Mouse (Mus musculus): ENCODE measurements around the gene Ppp1r13b. TPM values are rescaled to one million over a fixed set of nuclear protein-coding genes. Genes with fewer than 3 reads are reported as not detected.

Gene Ppp1r13b
- polyA plus RNA-seq, 1 experiment = 9.4 TPM

DNA sequence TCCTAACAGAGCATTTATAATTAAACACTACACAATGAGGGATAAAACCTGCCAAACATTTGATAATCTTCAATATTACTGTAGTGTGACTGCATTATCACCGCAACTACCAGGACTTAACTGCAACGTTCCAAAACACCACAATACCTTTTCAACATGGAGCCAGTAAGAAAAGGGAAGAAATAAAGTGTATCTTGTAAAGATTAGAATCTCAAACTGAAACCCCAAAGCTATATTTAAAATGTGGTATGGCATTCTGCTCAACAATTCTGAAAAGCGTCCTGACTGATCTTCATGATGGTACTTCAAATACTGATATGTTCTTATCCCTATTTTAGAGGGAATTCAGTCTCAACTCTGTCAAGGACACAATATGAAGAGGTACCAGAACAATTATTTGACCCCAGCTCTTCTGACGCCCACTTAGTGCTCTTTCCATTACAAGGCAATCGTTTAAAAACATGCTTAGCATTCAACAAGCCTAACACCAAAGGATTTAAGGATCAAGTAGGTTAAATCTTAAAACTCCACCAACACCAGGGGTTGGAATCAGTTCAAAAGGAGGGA is 1.5 kb downstream of the Ppp1r13b start:
- Histone ChIP-seq H3K27ac (ENCODE audit: insufficient read depth, low read length) (no peak overlapping the region), H3K4me3 (ENCODE audit: insufficient read depth, low read length) (no peak overlapping the region)
- TF ChIP-seq POLR2A (IDR thresholded peaks at IDR 0.05; ENCODE audit: low read depth, low read length) (no peak), CTCF (IDR thresholded peaks at IDR 0.05; ENCODE audit: borderline replicate concordance, insufficient read depth, low read length) (no peak)

DNA sequence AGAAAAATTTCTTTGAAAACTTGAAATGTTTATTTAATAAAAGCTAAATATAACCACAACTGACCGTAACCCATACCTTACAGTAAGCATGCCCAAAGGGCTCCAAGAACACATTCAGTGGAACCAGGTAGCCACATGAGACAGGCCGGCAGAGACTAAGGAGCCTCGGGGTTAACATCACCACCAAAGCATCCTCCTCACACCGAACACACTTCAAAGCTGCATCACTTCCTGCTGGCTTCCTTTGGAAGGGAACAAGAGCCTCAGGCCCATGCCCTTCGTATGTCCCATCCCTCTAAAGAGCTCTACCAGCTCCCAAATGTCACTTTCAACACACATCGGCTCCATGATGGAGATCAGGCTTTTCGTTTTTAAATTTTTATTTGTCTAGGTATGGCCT is 5.4 kb downstream of the Ppp1r13b start:
- Histone ChIP-seq H3K4me3 (ENCODE audit: insufficient read depth, low read length) (no peak overlapping the region), H3K27ac (ENCODE audit: insufficient read depth, low read length) (no peak overlapping the region), H3K4me1 (ENCODE audit: control insufficient read depth, insufficient read depth, low read length) (no peaks in the 10 kb centered on the region)
- no peak for TF ChIP-seq CTCF (IDR thresholded peaks at IDR 0.05; ENCODE audit: borderline replicate concordance, insufficient read depth, low read length)

More for the DNA sequence above, 1.5 kb downstream of the Ppp1r13b start:
- H3K4me1 ChIP-seq (ENCODE audit: control insufficient read depth, insufficient read depth, low read length) = no peaks in the 10 kb centered on the region

DNA sequence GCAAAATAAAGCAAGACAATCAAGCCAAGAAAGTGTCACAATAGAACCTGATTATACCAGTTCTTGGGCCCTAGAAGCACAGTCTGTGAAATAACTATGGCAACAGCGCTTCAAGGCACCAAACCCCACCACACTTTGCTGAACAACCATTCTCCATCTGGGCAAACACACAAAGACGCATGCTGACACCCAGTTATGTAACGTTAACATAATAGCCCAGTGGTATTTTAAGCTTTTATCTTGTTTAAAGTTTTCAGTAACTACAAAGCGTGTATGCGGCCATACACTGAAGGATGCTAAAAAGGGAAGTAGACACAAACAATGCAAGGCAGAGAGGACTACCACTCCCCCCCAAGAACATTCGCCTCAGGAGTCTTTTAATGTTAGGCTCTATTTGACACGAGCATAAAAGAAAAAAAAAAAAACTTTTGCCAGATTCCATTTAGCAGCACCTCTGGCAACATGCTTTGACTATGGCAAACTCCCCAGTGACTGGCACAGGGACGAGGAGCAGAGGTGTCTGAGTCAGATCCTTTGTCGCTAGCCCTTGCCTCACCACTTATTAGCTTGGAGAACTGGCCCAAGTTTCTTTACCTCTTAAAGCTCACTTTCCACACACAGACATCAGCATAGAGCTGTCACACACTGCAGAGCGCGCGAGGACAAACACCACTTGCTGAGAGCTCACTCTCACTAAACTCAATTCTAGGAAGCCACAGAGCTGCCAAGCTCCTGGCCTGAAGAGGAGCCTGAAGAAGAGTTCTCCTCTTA is 6.6 kb downstream of the Ppp1r13b start:
- H3K4me3 ChIP-seq (ENCODE audit: insufficient read depth, low read length) = no peak overlapping the region
- no peaks in the 10 kb centered on the region for H3K4me1 ChIP-seq (ENCODE audit: control insufficient read depth, insufficient read depth, low read length)
- no peak overlapping the region for H3K27ac ChIP-seq (ENCODE audit: insufficient read depth, low read length)
- TF ChIP-seq CTCF (IDR thresholded peaks at IDR 0.05; ENCODE audit: borderline replicate concordance, insufficient read depth, low read length) (no peak), POLR2A (IDR thresholded peaks at IDR 0.05; ENCODE audit: low read depth, low read length) (no peak)

DNA sequence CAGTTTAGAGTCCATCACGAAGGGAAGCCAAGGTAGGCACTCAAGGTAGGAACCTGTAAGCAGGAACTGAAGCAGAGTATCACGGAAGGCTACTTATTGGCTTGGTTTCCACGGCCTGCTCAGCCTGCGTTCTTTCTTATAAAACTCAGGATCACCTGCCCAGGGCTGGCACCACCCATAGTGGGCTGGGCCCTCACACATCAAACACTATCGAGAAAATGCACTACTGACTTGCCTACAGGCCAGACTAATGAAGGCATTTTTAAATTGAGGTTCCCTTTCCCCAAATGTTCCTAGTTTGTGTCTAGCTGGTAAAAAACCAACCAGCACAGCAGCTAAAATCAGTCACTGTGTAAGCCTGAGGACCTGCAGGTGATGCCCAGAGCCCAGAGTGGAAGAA is 8.3 kb downstream of the Ppp1r13b start:
- no peak overlapping the region for H3K27ac ChIP-seq (ENCODE audit: insufficient read depth, low read length)
- TF ChIP-seq POLR2A (IDR thresholded peaks at IDR 0.05; ENCODE audit: low read depth, low read length) (no peak), CTCF (IDR thresholded peaks at IDR 0.05; ENCODE audit: borderline replicate concordance, insufficient read depth, low read length) (no peak)
- H3K4me3 ChIP-seq (ENCODE audit: insufficient read depth, low read length) = no peak overlapping the region
- H3K4me1 ChIP-seq (ENCODE audit: control insufficient read depth, insufficient read depth, low read length) = no peaks in the 10 kb centered on the region

DNA sequence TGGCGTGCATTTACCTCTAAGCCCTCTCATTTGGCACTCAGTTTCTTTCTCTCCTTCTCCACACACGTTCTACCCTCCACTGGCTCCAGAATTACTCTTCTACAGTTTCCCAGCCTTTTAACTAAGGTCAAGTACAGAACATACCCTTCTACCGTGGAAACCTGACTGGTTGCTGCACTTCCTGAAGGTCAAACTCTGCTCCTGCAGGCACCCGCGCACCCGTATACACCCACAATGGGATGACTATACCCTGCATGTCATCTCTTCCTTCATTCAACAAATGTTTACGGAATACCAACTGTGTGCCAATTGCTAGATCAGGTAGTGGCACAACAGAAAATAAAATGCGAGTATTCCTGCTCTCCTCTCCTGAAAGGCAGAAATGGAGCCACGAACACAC is 9.2 kb downstream of the Ppp1r13b start:
- H3K4me1 ChIP-seq (ENCODE audit: control insufficient read depth, insufficient read depth, low read length) = no peaks in the 10 kb centered on the region
- H3K4me3 ChIP-seq (ENCODE audit: insufficient read depth, low read length) = no peak overlapping the region
- TF ChIP-seq POLR2A (IDR thresholded peaks at IDR 0.05; ENCODE audit: low read depth, low read length) (no peak), CTCF (IDR thresholded peaks at IDR 0.05; ENCODE audit: borderline replicate concordance, insufficient read depth, low read length) (no peak)
- no peak overlapping the region for H3K27ac ChIP-seq (ENCODE audit: insufficient read depth, low read length)

DNA sequence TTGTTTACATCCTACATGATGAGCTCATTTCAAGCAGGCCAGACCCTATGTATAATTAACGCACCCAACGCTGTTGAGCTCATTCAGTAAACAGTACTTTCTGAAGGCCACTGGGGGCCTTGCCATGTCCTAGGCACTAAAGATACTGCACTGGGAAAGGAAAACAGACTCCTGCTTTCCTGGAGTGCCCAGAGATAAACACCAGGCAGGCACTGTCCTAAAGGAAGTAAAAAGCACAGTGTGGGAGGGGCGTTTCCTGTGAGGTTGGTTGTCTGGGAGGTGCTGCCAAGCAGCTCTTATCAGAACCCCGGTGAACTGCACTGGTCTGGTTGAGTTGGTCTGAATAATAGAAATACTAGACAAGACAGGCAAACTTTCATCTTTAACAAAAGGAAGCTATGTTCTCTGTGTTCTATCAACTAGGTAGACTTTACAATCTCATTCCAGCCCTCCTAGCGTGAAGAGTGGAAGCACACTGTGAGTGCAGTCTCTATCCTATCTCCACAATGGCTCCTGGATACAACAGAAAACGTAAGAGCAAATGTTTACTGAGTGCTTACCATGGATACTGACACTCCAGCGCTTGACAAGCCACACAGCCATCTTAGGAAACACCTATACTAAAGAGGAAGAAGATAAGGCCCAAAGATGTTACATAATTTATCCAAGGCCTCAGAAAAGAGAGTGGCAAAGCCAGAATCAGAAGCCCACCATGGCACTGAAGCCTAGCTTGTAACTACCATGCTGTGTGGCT is 10.8 kb downstream of the Ppp1r13b start:
- Histone ChIP-seq H3K27ac (ENCODE audit: insufficient read depth, low read length) (no peak overlapping the region), H3K4me1 (ENCODE audit: control insufficient read depth, insufficient read depth, low read length) (no peaks in the 10 kb centered on the region), H3K4me3 (ENCODE audit: insufficient read depth, low read length) (no peak overlapping the region)
- TF ChIP-seq POLR2A (IDR thresholded peaks at IDR 0.05; ENCODE audit: low read depth, low read length) = no peak
- no peak for TF ChIP-seq CTCF (IDR thresholded peaks at IDR 0.05; ENCODE audit: borderline replicate concordance, insufficient read depth, low read length)

DNA sequence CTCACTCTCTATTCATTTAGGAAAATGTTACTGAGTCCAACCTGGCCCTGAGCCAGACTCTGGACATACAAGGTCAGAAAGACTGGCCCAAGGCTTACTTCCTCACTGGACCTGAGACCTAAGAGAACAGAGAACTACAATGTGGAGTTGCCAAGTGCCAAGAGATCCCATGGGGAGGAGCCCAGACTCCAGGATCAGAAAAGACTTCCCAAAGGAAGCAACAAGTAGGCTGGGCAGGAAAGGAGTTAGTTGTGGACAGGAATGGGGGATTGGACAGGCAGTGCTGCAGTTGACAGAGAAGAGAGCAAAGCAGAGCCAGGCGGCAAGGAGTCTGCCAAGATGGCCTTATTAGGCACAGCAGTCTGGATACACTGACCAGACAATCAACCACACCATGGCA is 13.8 kb downstream of the Ppp1r13b start:
- TF ChIP-seq POLR2A (IDR thresholded peaks at IDR 0.05; ENCODE audit: low read depth, low read length) (no peak), CTCF (IDR thresholded peaks at IDR 0.05; ENCODE audit: borderline replicate concordance, insufficient read depth, low read length) (no peak)
- H3K4me1 ChIP-seq (ENCODE audit: control insufficient read depth, insufficient read depth, low read length) = no peaks in the 10 kb centered on the region
- H3K4me3 ChIP-seq (ENCODE audit: insufficient read depth, low read length) = no peak overlapping the region
- no peak overlapping the region for H3K27ac ChIP-seq (ENCODE audit: insufficient read depth, low read length)

DNA sequence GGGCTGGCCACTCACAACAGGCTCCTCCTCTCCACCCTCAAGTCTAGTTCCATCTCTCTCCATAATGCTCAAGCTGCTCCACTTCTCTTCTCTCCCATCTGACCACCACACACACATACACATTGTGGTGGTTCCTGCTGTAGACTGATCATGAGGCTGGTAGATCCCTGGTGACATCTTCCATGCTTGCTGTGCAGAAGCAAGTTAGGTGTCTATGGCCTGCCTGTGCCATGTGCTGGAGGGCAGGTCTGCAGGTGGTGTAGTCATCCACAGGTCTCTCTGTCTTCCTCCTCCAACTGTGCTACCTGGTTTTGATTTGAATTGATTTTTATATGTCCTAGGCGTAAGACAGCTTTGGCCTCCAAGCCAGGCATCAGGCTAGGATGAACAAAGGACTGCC is 14.9 kb downstream of the Ppp1r13b start:
- TF ChIP-seq POLR2A (IDR thresholded peaks at IDR 0.05; ENCODE audit: low read depth, low read length) (no peak), CTCF (IDR thresholded peaks at IDR 0.05; ENCODE audit: borderline replicate concordance, insufficient read depth, low read length) (no peak)
- H3K4me1 ChIP-seq (ENCODE audit: control insufficient read depth, insufficient read depth, low read length) = no peaks in the 10 kb centered on the region
- no peak overlapping the region for H3K4me3 ChIP-seq (ENCODE audit: insufficient read depth, low read length)
- no peak overlapping the region for H3K27ac ChIP-seq (ENCODE audit: insufficient read depth, low read length)

DNA sequence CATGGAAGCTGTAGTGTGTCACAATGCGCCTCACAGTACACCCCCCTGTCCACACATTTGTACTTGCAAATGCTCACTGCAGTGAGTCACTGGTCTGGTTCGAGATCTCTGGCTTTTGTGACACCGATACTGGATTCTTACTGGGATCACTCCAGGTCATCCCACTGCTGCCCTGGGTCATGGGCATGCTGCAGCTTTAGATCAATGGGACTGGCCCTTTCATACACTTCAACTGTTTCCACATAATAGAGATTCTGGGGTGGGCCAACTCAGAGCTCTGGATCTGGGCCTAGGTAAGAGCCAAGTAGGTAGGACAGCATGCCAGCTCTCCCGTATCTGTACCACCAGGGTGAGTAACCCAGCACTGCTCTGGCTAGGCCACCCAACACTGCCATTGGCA is 16.1 kb downstream of the Ppp1r13b start:
- H3K4me3 ChIP-seq (ENCODE audit: insufficient read depth, low read length) = no peak overlapping the region
- no peaks in the 10 kb centered on the region for H3K4me1 ChIP-seq (ENCODE audit: control insufficient read depth, insufficient read depth, low read length)
- TF ChIP-seq CTCF (IDR thresholded peaks at IDR 0.05; ENCODE audit: borderline replicate concordance, insufficient read depth, low read length) (no peak), POLR2A (IDR thresholded peaks at IDR 0.05; ENCODE audit: low read depth, low read length) (no peak)
- no peak overlapping the region for H3K27ac ChIP-seq (ENCODE audit: insufficient read depth, low read length)

DNA sequence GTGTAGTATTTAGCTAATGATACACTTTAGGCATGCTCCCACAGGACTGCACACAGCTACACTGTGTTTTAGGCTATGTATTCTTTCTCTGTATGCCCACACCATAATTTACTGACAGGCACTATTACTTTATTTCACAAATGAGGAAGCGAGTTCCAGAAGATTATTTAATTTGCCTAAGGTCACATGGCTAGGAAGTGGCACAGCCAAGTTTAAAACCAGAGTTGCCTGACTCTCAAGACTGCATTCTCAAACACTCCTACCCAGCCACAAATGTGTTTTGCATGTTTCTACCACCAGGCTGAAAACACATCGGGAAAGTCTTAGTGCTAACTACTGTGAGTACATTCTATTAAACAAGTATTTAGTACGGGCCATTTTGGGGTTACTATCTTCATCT is 18.7 kb downstream of the Ppp1r13b start:
- H3K27ac ChIP-seq (ENCODE audit: insufficient read depth, low read length) = no peak overlapping the region
- H3K4me1 ChIP-seq (ENCODE audit: control insufficient read depth, insufficient read depth, low read length) = no peaks in the 10 kb centered on the region
- no peak for TF ChIP-seq POLR2A (IDR thresholded peaks at IDR 0.05; ENCODE audit: low read depth, low read length)
- no peak for TF ChIP-seq CTCF (IDR thresholded peaks at IDR 0.05; ENCODE audit: borderline replicate concordance, insufficient read depth, low read length)
- H3K4me3 ChIP-seq (ENCODE audit: insufficient read depth, low read length) = no peak overlapping the region
